Mouse (Mus musculus) kidney, adult 2 months (tissue): ENCODE data around the gene Igsf23. TPM values are rescaled to one million over a fixed set of nuclear protein-coding genes. Genes with fewer than 3 reads are reported as not detected.

Experiments used
- DNase-seq: peaks from one replicate; pipeline ENCODE4 v3.0.0; 2021
- H3K27ac ChIP-seq: fragments of 200-500 bp; 2 replicates; pipeline ENCODE4 v1.5.1; 2012; ENCODE audit warnings: low read depth, low read length, control low read depth, inconsistent platforms; ENCODE audit not compliant: insufficient read depth
- H3K27me3 ChIP-seq: fragments of 200-500 bp; replicated peaks from 2 replicates; pipeline ENCODE4 v1.6.1; 2012; ENCODE audit warnings: mild to moderate bottlenecking, moderate library complexity, low read length, inconsistent platforms; ENCODE audit not compliant: control insufficient read depth, insufficient read depth
- H3K36me3 ChIP-seq: fragments of 200-500 bp; 2 replicates; pipeline ENCODE4 v1.6.1; 2012; ENCODE audit warnings: mild to moderate bottlenecking, moderate library complexity, low read length, inconsistent platforms; ENCODE audit not compliant: control insufficient read depth, insufficient read depth
- H3K4me1 ChIP-seq: fragments of 200-500 bp; 2 replicates; pipeline ENCODE4 v1.6.1; 2011; ENCODE audit warnings: low read length; ENCODE audit not compliant: control insufficient read depth, insufficient read depth
- H3K4me3 ChIP-seq: fragments of 200-500 bp; 2 replicates; pipeline ENCODE4 v1.5.1; 2011; ENCODE audit warnings: mild to moderate bottlenecking, low read depth, low read length, control low read depth; ENCODE audit not compliant: insufficient read depth
- CTCF ChIP-seq: fragments of 200-500 bp; conservative IDR thresholded peaks from 2 replicates; pipeline ENCODE4 v1.5.1; 2011; ENCODE audit warnings: low read depth, mild to moderate bottlenecking, control low read depth, low read length, moderate library complexity, mixed read lengths; ENCODE audit not compliant: insufficient read depth, insufficient read length
- POLR2A ChIP-seq: fragments of 200-500 bp; IDR thresholded peaks from one replicate; pipeline ENCODE4 v1.6.1; 2011; ENCODE audit warnings: low read depth, low read length, control low read depth
- WGBS: fragments of 180-500 bp; shearing (Covaris S2); methylation state at CpG from one replicate; pipeline ENCODE4 v1.1.7; 2018; 5-methylcytosine and 5-hydroxymethylcytosine counted together
- polyA plus RNA-seq: library from polyadenylated mRNA; depleted of rRNA; stranded (reverse); fragments of >200 nt; gene quantifications from 2 replicates; pipeline ENCODE4 v1.2.3, GENCODE M21; 2012

Gene Igsf23
- polyA plus RNA-seq, 1 experiment, result 0.31 TPM

GRCm38 (mm10) chr7:19945821-19946515 lies 4.6 kb downstream of the Igsf23 start:
- 71% methylated on average over 13 of the region's 13 CpGs for WGBS
- Histone ChIP-seq H3K4me3 (no peak overlapping the region), H3K27ac (no peak overlapping the region), H3K36me3 (no peaks in the 10 kb centered on the region), H3K27me3 (no peaks in the 10 kb centered on the region), H3K4me1 (no peaks in the 10 kb centered on the region)
- no peak for TF ChIP-seq POLR2A
- TF ChIP-seq CTCF, result no peak
- DNase-seq, result no peak

- 87% methylated on average over 5 of the region's 5 CpGs for WGBS
- H3K4me1 ChIP-seq, result no peaks in the 10 kb centered on the region
- H3K27ac ChIP-seq, result no peak overlapping the region
- DNase-seq, result no peak
- no peaks in the 10 kb centered on the region for H3K27me3 ChIP-seq
- no peaks in the 10 kb centered on the region for H3K36me3 ChIP-seq
- H3K4me3 ChIP-seq, result no peak overlapping the region
- TF ChIP-seq POLR2A, result no peak
- no peak for TF ChIP-seq CTCF
Observed at GRCm38 (mm10) chr7:19945201-19945600, 5.4 kb downstream of the Igsf23 start.

GRCm38 (mm10) chr7:19944709-19945108 lies 5.8 kb downstream of the Igsf23 start:
- no peak for DNase-seq
- Histone ChIP-seq H3K4me1 (no peaks in the 10 kb centered on the region), H3K27me3 (no peaks in the 10 kb centered on the region), H3K27ac (no peak overlapping the region), H3K36me3 (no peaks in the 10 kb centered on the region), H3K4me3 (no peak overlapping the region)
- TF ChIP-seq CTCF (no peak), POLR2A (no peak)
- WGBS, result 90% methylated on average over 8 of the region's 8 CpGs

GRCm38 (mm10) chr7:19940256-19940655 lies 10.3 kb downstream of the Igsf23 start:
- 18% methylated on average over 4 of the region's 6 CpGs for WGBS
- Histone ChIP-seq H3K4me1 (peaks cover 4% of the 10 kb centered on the region; the same call in 1 of the 2 replicates), H3K4me3 (no peak overlapping the region), H3K36me3 (no peaks in the 10 kb centered on the region), H3K27ac (no peak overlapping the region), H3K27me3 (no peaks in the 10 kb centered on the region)
- no peak for TF ChIP-seq CTCF
- TF ChIP-seq POLR2A, result no peak
- DNase-seq, result peak; percentile 53

GRCm38 (mm10) chr7:19939555-19940235 lies 10.9 kb downstream of the Igsf23 start:
- Histone ChIP-seq H3K27ac (no peak overlapping the region), H3K4me3 (no peak overlapping the region), H3K27me3 (no peaks in the 10 kb centered on the region), H3K36me3 (no peaks in the 10 kb centered on the region), H3K4me1 (peaks cover 4% of the 10 kb centered on the region; the same call in 1 of the 2 replicates)
- WGBS, result 45% methylated on average over 11 of the region's 12 CpGs
- peak; percentile 90 for DNase-seq
- no peak for TF ChIP-seq POLR2A
- TF ChIP-seq CTCF, result no peak

GRCm38 (mm10) chr7:19937229-19937821 lies 13.2 kb downstream of the Igsf23 start:
- H3K4me3 ChIP-seq, result no peak overlapping the region
- no peaks in the 10 kb centered on the region for H3K36me3 ChIP-seq
- H3K27me3 ChIP-seq, result no peaks in the 10 kb centered on the region
- no peak overlapping the region for H3K27ac ChIP-seq
- TF ChIP-seq CTCF, result no peak
- no peak for TF ChIP-seq POLR2A
- DNase-seq, result no peak
- H3K4me1 ChIP-seq, result peaks cover 4% of the 10 kb centered on the region; the same call in 1 of the 2 replicates
- WGBS, result 82% methylated on average over 11 of the region's 11 CpGs

- DNase-seq, result peak; percentile 74
- no peaks in the 10 kb centered on the region for H3K27me3 ChIP-seq
- no peak overlapping the region for H3K27ac ChIP-seq
- TF ChIP-seq POLR2A (no peak), CTCF (no peak)
- no peak overlapping the region for H3K4me3 ChIP-seq
- H3K36me3 ChIP-seq, result no peaks in the 10 kb centered on the region
- peaks cover 4% of the 10 kb centered on the region; the same call in 1 of the 2 replicates for H3K4me1 ChIP-seq
- 46% methylated on average over 6 of the region's 6 CpGs for WGBS
Observed at GRCm38 (mm10) chr7:19935961-19936360, 14.6 kb downstream of the Igsf23 start.
